Mouse (Mus musculus) thymus, adult 2 months (tissue): ENCODE data around the gene Sfmbt2.

Experiments used
- CTCF ChIP-seq: fragments of 200-500 bp; IDR thresholded peaks from 2 replicates; pipeline ENCODE4 v1.5.1; 2012; ENCODE audit warnings: mild to moderate bottlenecking, control low read depth, low read length, moderate library complexity, borderline replicate concordance; ENCODE audit not compliant: control insufficient read depth, poor library complexity, insufficient read depth; ENCODE audit errors: extremely low read depth
- POLR2A ChIP-seq: fragments of 200-500 bp; IDR thresholded peaks from 2 replicates; pipeline ENCODE4 v1.6.1; 2012; ENCODE audit warnings: mild to moderate bottlenecking, low read length, control low read depth, moderate library complexity; ENCODE audit not compliant: control insufficient read depth, poor library complexity, insufficient read depth; ENCODE audit errors: extremely low read depth

- no peak for TF ChIP-seq CTCF
- no peak for TF ChIP-seq POLR2A
Measured at GRCm38 (mm10) chr2:10324980-10325379, 45.3 kb upstream of the Sfmbt2 start.
